Mouse (Mus musculus): ENCODE results near the gene Rbbp8nl. TPM values are rescaled to one million over a fixed set of nuclear protein-coding genes. Genes with fewer than 3 reads are reported as not detected.
"Not testable (repeated sequence)": the region's sequence is repeated elsewhere in the genome, so short reads cannot be mapped to it uniquely, and the experiment has no call there.

Rbbp8nl gene
- polyA plus RNA-seq, 2 experiments, result 1.3 to 2.0 TPM

DNA sequence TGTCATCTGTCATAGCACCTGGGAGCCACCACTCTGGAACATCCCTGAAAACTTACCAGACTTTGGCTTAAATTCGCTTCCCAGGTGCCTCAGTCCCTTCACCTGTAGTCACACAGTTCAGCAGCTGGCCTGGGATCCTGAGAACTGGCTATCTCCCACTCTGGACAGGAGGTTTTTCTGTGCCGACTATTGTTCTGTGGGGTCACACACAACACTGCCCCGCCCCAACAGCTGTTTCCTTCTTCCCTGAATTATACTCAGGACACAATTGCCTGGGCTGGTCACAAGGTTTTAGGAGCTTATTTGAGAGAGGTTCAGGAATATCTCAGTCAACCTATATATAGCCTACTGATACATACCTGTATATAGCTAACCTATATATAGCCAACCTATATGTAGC lies 27.2 kb downstream of the Rbbp8nl start:
- H3K27ac ChIP-seq (replicated peaks; ENCODE audit: low read depth, low read length), result no peak overlapping the region
- no peaks in the 10 kb centered on the region for H3K9me3 ChIP-seq (ENCODE audit: control insufficient read depth, low read length)
- TF ChIP-seq POLR2A (IDR thresholded peaks at IDR 0.05; ENCODE audit: borderline replicate concordance, extremely low read depth, insufficient read depth, insufficient read length), result no peak
- H3K36me3 ChIP-seq (ENCODE audit: control insufficient read depth, insufficient read depth, low read length), result peaks cover 83% of the 10 kb centered on the region
- H3K27me3 ChIP-seq (ENCODE audit: control insufficient read depth, insufficient read depth, low read length), result no peaks in the 10 kb centered on the region
- WGBS, result 78% methylated on average over 3 of the region's 3 CpGs
- ATAC-seq (ENCODE audit: low FRiP score, low read depth) (no peak), DNase-seq (ENCODE audit: low spot score) (no peak)
- H3K4me2 ChIP-seq (replicated peaks; ENCODE audit: low read depth, low read length, severe bottlenecking), result no peak overlapping the region
- H3K4me3 ChIP-seq (replicated peaks; ENCODE audit: low read length), result no peak overlapping the region
- no peak overlapping the region for H3K9ac ChIP-seq (ENCODE audit: low read depth, low read length, severe bottlenecking)
- H3K4me1 ChIP-seq (ENCODE audit: control insufficient read depth, insufficient read depth, low read length), result peaks cover 7% of the 10 kb centered on the region; the same call in 1 of the 2 replicates

DNA sequence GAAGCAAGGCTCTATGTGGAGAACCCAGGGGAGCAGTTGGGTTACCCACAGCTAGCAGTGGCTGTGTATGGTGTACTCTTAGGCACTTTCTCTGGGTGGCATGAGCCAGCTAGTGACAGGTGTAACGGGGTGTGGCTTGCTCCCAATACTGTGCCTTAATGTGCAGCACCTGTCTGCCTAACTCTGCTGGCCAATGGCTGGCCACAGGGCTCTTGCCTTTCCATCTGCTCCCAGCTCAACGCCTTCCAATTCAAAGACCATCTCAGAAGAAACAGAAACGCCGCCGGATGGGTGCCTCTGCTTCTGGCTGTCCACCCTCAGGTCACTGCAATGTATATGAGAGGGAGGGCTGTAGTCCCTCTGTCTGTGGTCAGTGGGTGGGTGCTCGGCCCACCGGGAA lies 27.8 kb downstream of the Rbbp8nl start:
- 91% methylated on average over 7 of the region's 7 CpGs for WGBS
- H3K27me3 ChIP-seq (ENCODE audit: control insufficient read depth, insufficient read depth, low read length), result no peaks in the 10 kb centered on the region
- H3K36me3 ChIP-seq (ENCODE audit: control insufficient read depth, insufficient read depth, low read length), result peaks cover 78% of the 10 kb centered on the region

DNA sequence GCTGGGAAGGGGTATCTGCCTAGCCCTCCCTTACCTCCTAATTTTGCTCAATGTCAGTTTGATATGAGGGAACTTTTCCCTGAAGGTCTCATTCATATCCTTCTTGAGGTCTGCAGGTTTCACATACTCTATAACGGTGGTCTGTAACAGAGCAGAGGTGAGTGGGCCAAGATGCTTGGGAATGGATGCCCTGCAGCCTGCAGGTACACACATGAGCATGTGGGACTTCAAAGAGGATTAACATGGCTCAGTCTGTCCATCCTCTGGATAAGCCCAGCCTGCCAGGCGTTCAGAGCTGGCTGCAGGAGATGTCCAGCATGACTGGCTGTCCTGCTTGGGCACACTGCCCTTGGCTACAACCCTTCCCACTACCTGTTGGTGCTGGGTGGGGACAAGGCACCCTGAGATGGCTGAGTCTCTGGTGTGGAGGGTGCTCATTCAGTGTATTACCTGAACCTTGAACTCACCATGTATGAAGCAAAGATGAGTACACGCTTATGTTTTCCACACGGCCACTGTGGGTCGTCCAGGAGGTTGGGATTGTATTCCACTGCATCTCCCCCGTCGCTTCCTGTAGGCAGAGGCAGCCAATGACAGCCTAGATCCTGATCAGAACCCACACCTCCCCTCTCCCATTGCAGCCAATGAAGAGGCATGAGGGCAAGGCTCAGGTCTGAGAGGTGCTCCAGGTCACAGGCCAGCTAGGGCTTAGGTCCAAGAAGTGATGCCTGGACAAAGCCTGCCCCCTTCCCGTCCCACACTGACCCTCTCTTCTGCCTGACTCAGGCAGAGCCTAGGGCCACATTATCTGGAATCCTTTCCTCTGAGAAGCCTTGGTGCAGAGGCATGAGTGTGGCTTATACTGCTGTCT lies 28.8 kb downstream of the Rbbp8nl start:
- H3K27me3 ChIP-seq (ENCODE audit: control insufficient read depth, insufficient read depth, low read length), result no peaks in the 10 kb centered on the region
- no peak overlapping the region for H3K9ac ChIP-seq (ENCODE audit: low read depth, low read length, severe bottlenecking)
- no peak overlapping the region for H3K27ac ChIP-seq (replicated peaks; ENCODE audit: low read depth, low read length)
- H3K4me3 ChIP-seq (replicated peaks; ENCODE audit: low read length), result no peak overlapping the region
- peaks cover 67% of the 10 kb centered on the region for H3K36me3 ChIP-seq (ENCODE audit: control insufficient read depth, insufficient read depth, low read length)
- peaks cover 14% of the 10 kb centered on the region for H3K4me1 ChIP-seq (ENCODE audit: control insufficient read depth, insufficient read depth, low read length)
- no peaks in the 10 kb centered on the region for H3K9me3 ChIP-seq (ENCODE audit: control insufficient read depth, low read length)
- no peak for ATAC-seq (ENCODE audit: low FRiP score, low read depth)
- 48% methylated on average over 8 of the region's 8 CpGs for WGBS
- H3K4me2 ChIP-seq (replicated peaks; ENCODE audit: low read depth, low read length, severe bottlenecking), result no peak overlapping the region
- no peak for TF ChIP-seq POLR2A (IDR thresholded peaks at IDR 0.05; ENCODE audit: borderline replicate concordance, extremely low read depth, insufficient read depth, insufficient read length)
- DNase-seq (ENCODE audit: low spot score), result no peak

More for the DNA sequence above, 27.8 kb downstream of the Rbbp8nl start:
- no peak overlapping the region for H3K9ac ChIP-seq (ENCODE audit: low read depth, low read length, severe bottlenecking)
- peaks cover 7% of the 10 kb centered on the region; the same call in 1 of the 2 replicates for H3K4me1 ChIP-seq (ENCODE audit: control insufficient read depth, insufficient read depth, low read length)
- no peak for TF ChIP-seq POLR2A (IDR thresholded peaks at IDR 0.05; ENCODE audit: borderline replicate concordance, extremely low read depth, insufficient read depth, insufficient read length)
- DNase-seq (ENCODE audit: low spot score) (no peak), ATAC-seq (ENCODE audit: low FRiP score, low read depth) (no peak)
- H3K27ac ChIP-seq (replicated peaks; ENCODE audit: low read depth, low read length), result no peak overlapping the region
- H3K9me3 ChIP-seq (ENCODE audit: control insufficient read depth, low read length), result no peaks in the 10 kb centered on the region
- H3K4me2 ChIP-seq (replicated peaks; ENCODE audit: low read depth, low read length, severe bottlenecking), result no peak overlapping the region
- no peak overlapping the region for H3K4me3 ChIP-seq (replicated peaks; ENCODE audit: low read length)

DNA sequence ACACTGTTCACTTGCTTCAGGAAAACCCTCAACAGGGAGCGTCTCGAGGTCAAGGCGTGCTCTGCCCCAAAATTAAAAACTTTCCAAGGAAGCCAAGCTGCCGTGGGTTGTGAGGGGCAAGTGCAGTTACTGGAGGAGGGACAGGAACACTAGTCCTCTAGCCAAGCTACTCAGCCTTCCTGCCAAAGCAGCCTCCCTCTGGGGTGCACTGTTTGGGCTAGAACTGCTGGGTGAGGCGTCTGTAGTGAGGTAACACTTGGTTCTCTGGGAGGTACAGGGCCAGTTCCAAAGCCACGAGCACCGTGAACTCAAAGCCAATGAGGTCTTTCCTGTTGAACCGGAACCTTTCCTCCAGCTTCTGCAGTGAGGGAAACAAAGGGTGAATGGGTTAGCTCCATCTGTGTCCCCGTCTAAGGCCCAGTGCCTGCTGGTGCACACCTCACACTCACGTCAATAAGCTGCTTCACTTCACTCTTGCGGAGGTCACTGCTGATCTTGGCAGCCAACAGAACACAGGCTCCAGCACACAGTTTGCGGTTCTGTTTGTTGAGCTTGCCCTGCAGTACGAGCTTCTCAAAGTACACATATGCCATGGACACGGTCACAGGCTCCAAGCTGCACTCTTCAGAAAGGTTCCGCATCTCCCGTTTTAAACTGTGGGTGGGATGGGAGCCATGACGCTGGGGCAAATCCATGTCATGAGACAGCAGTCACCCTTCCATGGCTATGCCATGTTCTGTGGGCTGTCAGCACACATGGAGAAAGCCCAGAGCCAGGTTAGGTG lies 29.7 kb downstream of the Rbbp8nl start:
- not testable (repeated sequence) for ATAC-seq (ENCODE audit: low FRiP score, low read depth)
- 74% methylated on average over 17 of the region's 17 CpGs for WGBS
- H3K36me3 ChIP-seq (ENCODE audit: control insufficient read depth, insufficient read depth, low read length), result peaks cover 66% of the 10 kb centered on the region

DNA sequence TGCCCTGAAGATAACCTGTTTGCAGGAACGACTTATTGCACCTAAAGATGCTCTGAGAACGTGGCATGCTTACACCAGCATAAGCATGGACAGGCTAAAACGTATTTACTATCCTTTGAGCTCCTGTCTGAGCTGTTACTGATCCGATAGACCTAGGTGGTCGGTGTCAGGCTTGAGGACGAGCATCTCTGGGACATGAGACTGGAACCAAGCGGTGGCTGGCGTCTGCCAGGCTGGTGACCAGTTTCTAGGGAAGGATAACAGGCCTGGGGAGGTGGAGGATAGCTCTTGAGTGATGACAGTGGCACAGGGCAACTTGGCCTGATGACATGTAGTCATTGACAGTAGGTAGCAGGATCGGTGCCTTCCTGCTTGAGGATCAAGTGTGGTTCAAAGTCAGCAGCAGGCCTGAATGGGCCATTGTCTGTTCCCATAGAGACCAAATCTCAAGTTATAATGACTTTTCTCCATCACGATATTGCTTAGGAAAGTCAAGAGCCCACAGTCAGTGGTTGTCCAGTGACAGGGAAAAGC lies 30.7 kb downstream of the Rbbp8nl start:
- not testable (repeated sequence) for H3K9ac ChIP-seq (ENCODE audit: low read depth, low read length, severe bottlenecking); H3K27ac ChIP-seq (replicated peaks; ENCODE audit: low read depth, low read length); H3K27me3 ChIP-seq (ENCODE audit: control insufficient read depth, insufficient read depth, low read length); ATAC-seq (ENCODE audit: low FRiP score, low read depth); H3K9me3 ChIP-seq (ENCODE audit: control insufficient read depth, low read length); H3K4me3 ChIP-seq (replicated peaks; ENCODE audit: low read length); DNase-seq (ENCODE audit: low spot score); H3K4me2 ChIP-seq (replicated peaks; ENCODE audit: low read depth, low read length, severe bottlenecking)
- Histone ChIP-seq H3K4me1 (ENCODE audit: control insufficient read depth, insufficient read depth, low read length) (peaks cover 14% of the 10 kb centered on the region), H3K36me3 (ENCODE audit: control insufficient read depth, insufficient read depth, low read length) (peaks cover 60% of the 10 kb centered on the region)
- WGBS, result 87% methylated on average over 10 of the region's 10 CpGs

More for the DNA sequence above, 29.7 kb downstream of the Rbbp8nl start:
- not testable (repeated sequence) for DNase-seq (ENCODE audit: low spot score); H3K9me3 ChIP-seq (ENCODE audit: control insufficient read depth, low read length); H3K9ac ChIP-seq (ENCODE audit: low read depth, low read length, severe bottlenecking); H3K27ac ChIP-seq (replicated peaks; ENCODE audit: low read depth, low read length); H3K4me3 ChIP-seq (replicated peaks; ENCODE audit: low read length); H3K27me3 ChIP-seq (ENCODE audit: control insufficient read depth, insufficient read depth, low read length); H3K4me2 ChIP-seq (replicated peaks; ENCODE audit: low read depth, low read length, severe bottlenecking)
- H3K4me1 ChIP-seq (ENCODE audit: control insufficient read depth, insufficient read depth, low read length), result peaks cover 14% of the 10 kb centered on the region

All from limb, embryonic 14.5 days (tissue).